Mouse (Mus musculus) heart, embryonic 15.5 days (tissue): Measurements from ENCODE around the gene Fbxo21. TPM values are rescaled to one million over a fixed set of nuclear protein-coding genes. Genes with fewer than 3 reads are reported as not detected.
A peak's percentile ranks its signal among the peaks of the same experiment; 100 is the strongest.

ENCODE experiments used
- ATAC-seq: fragments of 200-750 bp; cut with Nextera tagmentation; replicated peaks from 2 replicates; pipeline ENCODE4 v1.8.0; 2017; ENCODE audit warnings: low read depth, moderate TSS enrichment; ENCODE audit not compliant: insufficient number of reproducible peaks, insufficient read depth, low FRiP score
- H3K27ac ChIP-seq: fragments of 300-500 bp; sonication (generic); 2 replicates; pipeline ENCODE4 v1.5.1; 2015; ENCODE audit warnings: mild to moderate bottlenecking, inconsistent platforms
- H3K27me3 ChIP-seq: fragments of 300-500 bp; sonication (generic); 2 replicates; pipeline ENCODE4 v1.6.1; 2015; ENCODE audit warnings: inconsistent platforms
- H3K36me3 ChIP-seq: fragments of 300-500 bp; sonication (generic); 2 replicates; pipeline ENCODE4 v1.6.1; 2015; ENCODE audit warnings: mild to moderate bottlenecking, inconsistent platforms
- H3K4me1 ChIP-seq: fragments of 300-500 bp; sonication (generic); replicated peaks from 2 replicates; pipeline ENCODE4 v1.6.1; 2015; ENCODE audit warnings: inconsistent platforms
- H3K4me2 ChIP-seq: fragments of 300-500 bp; sonication (generic); 2 replicates; pipeline ENCODE4 v1.6.1; 2015; ENCODE audit warnings: inconsistent platforms, mild to moderate bottlenecking, moderate library complexity
- H3K4me3 ChIP-seq: fragments of 300-500 bp; sonication (generic); 2 replicates; pipeline ENCODE4 v1.5.1; 2015; ENCODE audit warnings: mild to moderate bottlenecking, inconsistent platforms
- H3K9ac ChIP-seq: fragments of 300-500 bp; sonication (generic); 2 replicates; pipeline ENCODE4 v1.6.1; 2015; ENCODE audit warnings: mild to moderate bottlenecking, inconsistent platforms
- H3K9me3 ChIP-seq: fragments of 300-500 bp; sonication (generic); replicated peaks from 2 replicates; pipeline ENCODE4 v1.6.1; 2016; ENCODE audit warnings: inconsistent platforms
- WGBS: fragments of 180-500 bp; shearing (Covaris S2); methylation state at CpG from one replicate; pipeline ENCODE4 v1.1.7; 2015; ENCODE audit warnings: mixed read lengths; 5-methylcytosine and 5-hydroxymethylcytosine counted together
- polyA plus RNA-seq: library from polyadenylated mRNA; unstranded; fragments of >200 nt; fragmentation: Nextera tagmentation; extraction: Ambion mirVana; gene quantifications from 2 replicates; pipeline ENCODE4 v1.2.1, GENCODE M21; 2015

The Fbxo21 gene
- polyA plus RNA-seq, 1 experiment from 2014 or later, result 44.8 TPM

- WGBS, result 54% methylated on average over 6 of the region's 6 CpGs
- no peak overlapping the region for H3K9ac ChIP-seq
- ATAC-seq, result no peak
- H3K36me3 ChIP-seq, result no peaks in the 10 kb centered on the region
- no peak overlapping the region for H3K4me3 ChIP-seq
- 0 out of 2 replicates have a peak overlapping the region, but pooled peaks have one; percentile 1 for H3K27ac ChIP-seq
- H3K9me3 ChIP-seq, result no peaks in the 10 kb centered on the region
- peaks cover 34% of the 10 kb centered on the region for H3K4me1 ChIP-seq
- H3K4me2 ChIP-seq, result no peak overlapping the region
- H3K27me3 ChIP-seq, result peaks cover 15% of the 10 kb centered on the region
Measured at GRCm38 (mm10) chr5:118033740-118034139, 57.2 kb downstream of the Fbxo21 start.

- Histone ChIP-seq H3K36me3 (no peaks in the 10 kb centered on the region), H3K27ac (no peak overlapping the region), H3K9ac (no peak overlapping the region), H3K4me1 (peaks cover 25% of the 10 kb centered on the region), H3K4me3 (no peak overlapping the region), H3K9me3 (no peaks in the 10 kb centered on the region), H3K27me3 (peaks cover 7% of the 10 kb centered on the region), H3K4me2 (no peak overlapping the region)
- WGBS, result 79% methylated on average over 1 of the region's 1 CpGs
- ATAC-seq, result no peak
Measured at GRCm38 (mm10) chr5:118034632-118035031, 58.1 kb downstream of the Fbxo21 start.

- peaks cover 25% of the 10 kb centered on the region for H3K4me1 ChIP-seq
Measured at GRCm38 (mm10) chr5:118035786-118036185, 59.3 kb downstream of the Fbxo21 start.

GRCm38 (mm10) chr5:118036888-118037797, 60.6 kb downstream of the Fbxo21 start:
- Histone ChIP-seq H3K4me2 (peak overlapping the region; percentile 44), H3K27me3 (no peaks in the 10 kb centered on the region), H3K36me3 (no peaks in the 10 kb centered on the region), H3K4me3 (no peak overlapping the region), H3K9me3 (no peaks in the 10 kb centered on the region), H3K27ac (no peak overlapping the region), H3K9ac (no peak overlapping the region), H3K4me1 (peaks cover 22% of the 10 kb centered on the region)
- ATAC-seq, result 0 out of 2 replicates have a peak, but pooled peaks have one; percentile 31
- WGBS, result 35% methylated on average over 25 of the region's 25 CpGs

More at GRCm38 (mm10) chr5:118035786-118036185, 59.3 kb downstream of the Fbxo21 start:
- Histone ChIP-seq H3K27me3 (no peaks in the 10 kb centered on the region), H3K27ac (no peak overlapping the region), H3K4me3 (no peak overlapping the region), H3K36me3 (no peaks in the 10 kb centered on the region), H3K9ac (no peak overlapping the region), H3K4me2 (no peak overlapping the region), H3K9me3 (no peaks in the 10 kb centered on the region)
- no peak for ATAC-seq
- WGBS, result 60% methylated on average over 3 of the region's 3 CpGs

- peak; percentile 81 for ATAC-seq
- Histone ChIP-seq H3K36me3 (no peaks in the 10 kb centered on the region), H3K4me2 (peak overlapping the region; percentile 44), H3K4me1 (peaks cover 22% of the 10 kb centered on the region), H3K27ac (no peak overlapping the region), H3K9ac (no peak overlapping the region), H3K9me3 (no peaks in the 10 kb centered on the region), H3K4me3 (no peak overlapping the region), H3K27me3 (no peaks in the 10 kb centered on the region)
- 13% methylated on average over 10 of the region's 10 CpGs for WGBS
Measured at GRCm38 (mm10) chr5:118037798-118038484, 61.4 kb downstream of the Fbxo21 start.

- ATAC-seq, result no peak
- H3K27ac ChIP-seq, result no peak overlapping the region
- no peaks in the 10 kb centered on the region for H3K9me3 ChIP-seq
- no peaks in the 10 kb centered on the region for H3K27me3 ChIP-seq
- H3K4me3 ChIP-seq, result no peak overlapping the region
- peaks cover 13% of the 10 kb centered on the region for H3K4me1 ChIP-seq
- 38% methylated on average over 12 of the region's 12 CpGs for WGBS
- no peaks in the 10 kb centered on the region for H3K36me3 ChIP-seq
- H3K9ac ChIP-seq, result no peak overlapping the region
- H3K4me2 ChIP-seq, result no peak overlapping the region
Measured at GRCm38 (mm10) chr5:118039241-118039668, 62.7 kb downstream of the Fbxo21 start.

GRCm38 (mm10) chr5:118042599-118042998, 66.1 kb downstream of the Fbxo21 start:
- Histone ChIP-seq H3K4me3 (no peak overlapping the region), H3K27ac (no peak overlapping the region), H3K27me3 (no peaks in the 10 kb centered on the region), H3K9me3 (no peaks in the 10 kb centered on the region), H3K9ac (no peak overlapping the region), H3K4me2 (no peak overlapping the region), H3K36me3 (no peaks in the 10 kb centered on the region), H3K4me1 (peaks cover 6% of the 10 kb centered on the region)
- WGBS, result 71% methylated on average over 6 of the region's 6 CpGs
- no peak for ATAC-seq

GRCm38 (mm10) chr5:118043761-118044160, 67.2 kb downstream of the Fbxo21 start:
- no peaks in the 10 kb centered on the region for H3K9me3 ChIP-seq
- no peak overlapping the region for H3K27ac ChIP-seq
- no peaks in the 10 kb centered on the region for H3K4me1 ChIP-seq
- H3K9ac ChIP-seq, result no peak overlapping the region
- no peak for ATAC-seq
- H3K36me3 ChIP-seq, result no peaks in the 10 kb centered on the region
- WGBS, result 88% methylated on average over 4 of the region's 4 CpGs
- H3K27me3 ChIP-seq, result no peaks in the 10 kb centered on the region
- H3K4me3 ChIP-seq, result no peak overlapping the region
- no peak overlapping the region for H3K4me2 ChIP-seq

- Histone ChIP-seq H3K4me2 (no peak overlapping the region), H3K4me1 (no peaks in the 10 kb centered on the region), H3K4me3 (no peak overlapping the region), H3K9ac (no peak overlapping the region), H3K27ac (no peak overlapping the region), H3K9me3 (no peaks in the 10 kb centered on the region), H3K27me3 (no peaks in the 10 kb centered on the region), H3K36me3 (no peaks in the 10 kb centered on the region)
- WGBS, result 82% methylated on average over 6 of the region's 6 CpGs
- no peak for ATAC-seq
Measured at GRCm38 (mm10) chr5:118044907-118045306, 68.4 kb downstream of the Fbxo21 start.

GRCm38 (mm10) chr5:118045385-118045784, 68.9 kb downstream of the Fbxo21 start:
- no peak for ATAC-seq
- Histone ChIP-seq H3K4me1 (no peaks in the 10 kb centered on the region), H3K27me3 (no peaks in the 10 kb centered on the region), H3K27ac (no peak overlapping the region), H3K36me3 (no peaks in the 10 kb centered on the region), H3K4me2 (no peak overlapping the region), H3K9ac (no peak overlapping the region), H3K9me3 (no peaks in the 10 kb centered on the region), H3K4me3 (no peak overlapping the region)
- 87% methylated on average over 9 of the region's 9 CpGs for WGBS

- no peak for ATAC-seq
- no peaks in the 10 kb centered on the region for H3K36me3 ChIP-seq
- no peak overlapping the region for H3K4me2 ChIP-seq
- WGBS, result 87% methylated on average over 14 of the region's 14 CpGs
- no peak overlapping the region for H3K9ac ChIP-seq
- H3K27me3 ChIP-seq, result no peaks in the 10 kb centered on the region
- H3K27ac ChIP-seq, result no peak overlapping the region
- H3K4me3 ChIP-seq, result no peak overlapping the region
- H3K9me3 ChIP-seq, result no peaks in the 10 kb centered on the region
- peaks cover 4% of the 10 kb centered on the region for H3K4me1 ChIP-seq
Measured at GRCm38 (mm10) chr5:118047091-118047757, 70.7 kb downstream of the Fbxo21 start.
